Mouse (Mus musculus): ENCODE measurements around the gene Zfp385b. TPM values are rescaled to one million over a fixed set of nuclear protein-coding genes. Genes with fewer than 3 reads are reported as not detected.
"Not testable (repeated sequence)": the region's sequence is repeated elsewhere in the genome, so short reads cannot be mapped to it uniquely, and the experiment has no call there.

The Zfp385b gene
- polyA plus RNA-seq, 1 experiment from 2014 or later = 2.5 TPM

DNA sequence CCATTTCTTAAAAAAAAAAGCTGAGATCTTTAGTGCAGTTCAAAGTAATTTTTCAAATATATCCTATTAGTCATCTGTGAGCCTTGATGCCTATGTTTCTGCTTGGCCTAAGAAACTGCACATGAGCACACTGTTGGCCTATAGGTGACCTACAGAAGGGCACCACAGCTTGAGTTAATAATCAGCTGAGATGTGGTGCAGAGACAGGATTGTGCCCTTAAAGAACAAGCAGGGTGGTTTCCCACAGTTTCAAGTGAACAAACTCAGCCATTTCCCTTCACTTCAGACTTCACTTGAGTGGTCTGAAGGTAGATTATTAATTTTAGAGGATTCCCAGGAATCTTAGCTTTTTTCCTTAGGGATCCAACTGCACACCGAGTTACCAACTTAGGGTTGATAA is 362.3 kb downstream of the Zfp385b start:
- Histone ChIP-seq H3K27ac (ENCODE audit: low read depth, low read length) (no peak overlapping the region), H3K9me3 (ENCODE audit: control insufficient read depth, low read length) (no peaks in the 10 kb centered on the region), H3K36me3 (ENCODE audit: control insufficient read depth, insufficient read depth, low read length) (no peaks in the 10 kb centered on the region), H3K4me2 (replicated peaks; ENCODE audit: low read depth, low read length) (no peak overlapping the region), H3K4me1 (replicated peaks; ENCODE audit: control insufficient read depth, insufficient read depth, low read length) (no peaks in the 10 kb centered on the region), H3K4me3 (ENCODE audit: low read depth, low read length) (no peak overlapping the region), H3K27me3 (ENCODE audit: control insufficient read depth, insufficient read depth, low read length) (no peaks in the 10 kb centered on the region), H3K9ac (ENCODE audit: low read depth, low read length) (no peak overlapping the region)
- 74% methylated on average over 1 of the region's 1 CpGs for WGBS
- ATAC-seq (ENCODE audit: low FRiP score) (no peak), DNase-seq (ENCODE audit: low spot score) (no peak)

DNA sequence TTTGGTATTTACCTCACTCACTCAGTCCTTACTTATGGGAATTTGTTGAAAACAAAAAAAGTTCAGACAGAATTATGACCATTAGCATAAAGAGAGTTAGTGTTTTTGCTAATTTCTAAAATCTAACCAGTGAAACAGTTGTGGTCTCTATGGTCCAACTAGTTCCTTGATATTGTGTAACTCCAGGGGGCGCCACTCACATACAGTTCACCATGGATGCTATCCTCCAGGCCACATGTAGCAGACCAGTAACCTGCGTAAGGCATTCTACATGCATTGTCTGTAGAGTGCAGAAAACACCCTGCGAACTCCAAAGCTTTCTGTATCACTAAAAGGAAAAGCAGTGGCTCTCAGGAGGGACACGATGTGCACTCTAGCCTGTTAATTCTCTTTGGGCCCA is 362.8 kb downstream of the Zfp385b start:
- Histone ChIP-seq H3K9ac (ENCODE audit: low read depth, low read length) (no peak overlapping the region), H3K36me3 (ENCODE audit: control insufficient read depth, insufficient read depth, low read length) (no peaks in the 10 kb centered on the region), H3K4me2 (replicated peaks; ENCODE audit: low read depth, low read length) (no peak overlapping the region), H3K27me3 (ENCODE audit: control insufficient read depth, insufficient read depth, low read length) (no peaks in the 10 kb centered on the region), H3K4me1 (replicated peaks; ENCODE audit: control insufficient read depth, insufficient read depth, low read length) (no peaks in the 10 kb centered on the region), H3K4me3 (ENCODE audit: low read depth, low read length) (no peak overlapping the region), H3K27ac (ENCODE audit: low read depth, low read length) (no peak overlapping the region), H3K9me3 (ENCODE audit: control insufficient read depth, low read length) (no peaks in the 10 kb centered on the region)
- DNase-seq (ENCODE audit: low spot score) = peak; percentile 73
- ATAC-seq (ENCODE audit: low FRiP score) = peak; percentile 67; the same call in 1 of the 2 replicates
- 49% methylated on average over 4 of the region's 4 CpGs for WGBS

DNA sequence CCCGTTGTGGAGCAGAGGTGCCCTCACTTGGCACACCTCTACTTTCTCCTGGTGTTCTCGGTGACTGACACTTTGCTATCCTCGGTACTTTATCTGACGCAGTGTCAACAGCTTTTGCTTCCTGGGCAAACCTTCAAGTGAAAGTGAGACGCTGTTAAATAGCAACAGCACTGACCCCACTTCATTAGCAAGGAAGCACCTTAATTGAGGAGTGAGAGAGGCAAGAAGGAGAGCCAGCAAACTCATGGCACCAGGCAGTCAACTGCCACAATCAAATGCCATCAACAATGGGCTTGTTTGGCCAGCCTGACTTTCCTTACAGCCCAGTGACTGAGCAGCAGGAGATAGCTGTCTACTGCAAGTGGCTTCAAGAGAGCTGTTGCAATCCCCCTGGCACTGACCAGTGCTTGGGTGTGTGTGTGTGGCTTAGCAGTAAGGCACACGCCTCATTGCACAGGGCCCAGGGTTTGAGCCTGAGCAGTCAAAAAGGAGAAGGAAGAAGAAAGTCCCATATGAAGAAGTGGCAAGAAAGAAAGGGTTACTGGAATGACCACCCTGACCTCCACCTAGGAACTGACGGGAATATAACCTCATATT is 365.0 kb downstream of the Zfp385b start:
- Histone ChIP-seq H3K36me3 (ENCODE audit: control insufficient read depth, insufficient read depth, low read length) (no peaks in the 10 kb centered on the region), H3K9ac (ENCODE audit: low read depth, low read length) (no peak overlapping the region), H3K4me1 (replicated peaks; ENCODE audit: control insufficient read depth, insufficient read depth, low read length) (no peaks in the 10 kb centered on the region), H3K9me3 (ENCODE audit: control insufficient read depth, low read length) (no peaks in the 10 kb centered on the region), H3K4me3 (ENCODE audit: low read depth, low read length) (no peak overlapping the region), H3K27ac (ENCODE audit: low read depth, low read length) (no peak overlapping the region), H3K4me2 (replicated peaks; ENCODE audit: low read depth, low read length) (no peak overlapping the region), H3K27me3 (ENCODE audit: control insufficient read depth, insufficient read depth, low read length) (no peaks in the 10 kb centered on the region)
- DNase-seq (ENCODE audit: low spot score) (no peak), ATAC-seq (ENCODE audit: low FRiP score) (no peak)
- 82% methylated on average over 7 of the region's 7 CpGs for WGBS

DNA sequence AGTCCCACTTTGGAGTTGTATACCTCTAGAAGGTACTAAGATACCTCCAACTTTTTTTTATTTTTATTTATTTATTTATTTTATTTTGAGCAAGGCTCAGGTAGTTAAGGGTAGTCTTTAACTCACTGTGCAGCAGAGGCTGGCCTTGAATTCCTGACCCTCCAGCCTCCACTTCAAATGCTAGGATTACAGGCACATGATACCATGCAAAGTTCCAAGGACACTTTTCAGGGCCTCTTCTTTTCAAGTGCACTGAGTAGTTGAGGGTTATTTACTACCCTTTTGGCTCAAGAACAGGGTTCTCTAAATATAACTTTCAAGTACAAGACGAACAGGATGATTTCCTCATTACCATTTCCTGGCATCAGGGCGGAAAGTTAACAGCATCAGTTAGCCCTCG is 365.7 kb downstream of the Zfp385b start:
- no peaks in the 10 kb centered on the region for H3K27me3 ChIP-seq (ENCODE audit: control insufficient read depth, insufficient read depth, low read length)
- ATAC-seq (ENCODE audit: low FRiP score) (no peak), DNase-seq (ENCODE audit: low spot score) (no peak)
- H3K4me1 ChIP-seq (replicated peaks; ENCODE audit: control insufficient read depth, insufficient read depth, low read length) = no peaks in the 10 kb centered on the region
- WGBS = 82% methylated on average over 3 of the region's 3 CpGs
- H3K9ac ChIP-seq (ENCODE audit: low read depth, low read length) = no peak overlapping the region
- H3K4me3 ChIP-seq (ENCODE audit: low read depth, low read length) = no peak overlapping the region
- H3K9me3 ChIP-seq (ENCODE audit: control insufficient read depth, low read length) = no peaks in the 10 kb centered on the region
- no peak overlapping the region for H3K27ac ChIP-seq (ENCODE audit: low read depth, low read length)
- no peak overlapping the region for H3K4me2 ChIP-seq (replicated peaks; ENCODE audit: low read depth, low read length)
- no peaks in the 10 kb centered on the region for H3K36me3 ChIP-seq (ENCODE audit: control insufficient read depth, insufficient read depth, low read length)

DNA sequence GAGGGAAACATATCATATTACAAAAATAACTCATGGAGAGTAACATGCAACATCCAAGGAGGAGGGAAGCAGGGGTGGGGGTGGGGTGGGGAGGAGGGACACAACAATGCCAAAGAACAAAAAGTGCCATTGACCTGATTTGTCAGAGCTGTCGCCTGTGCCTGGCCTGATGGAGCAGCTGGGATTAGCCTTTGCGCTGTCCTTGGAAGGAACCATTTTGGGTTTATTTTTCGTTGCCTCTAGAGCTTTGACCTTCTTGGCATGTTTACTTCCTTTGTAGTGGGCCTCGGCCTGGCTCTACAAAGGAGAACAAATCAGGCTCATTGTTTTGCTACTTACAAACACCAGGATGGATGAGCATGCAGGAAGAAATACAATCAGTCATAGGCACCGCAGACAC is 369.4 kb downstream of the Zfp385b start:
- H3K9me3 ChIP-seq (ENCODE audit: control insufficient read depth, low read length); H3K4me3 ChIP-seq (ENCODE audit: low read depth, low read length); H3K4me1 ChIP-seq (replicated peaks; ENCODE audit: control insufficient read depth, insufficient read depth, low read length); H3K36me3 ChIP-seq (ENCODE audit: control insufficient read depth, insufficient read depth, low read length); H3K27ac ChIP-seq (ENCODE audit: low read depth, low read length); DNase-seq (ENCODE audit: low spot score); H3K27me3 ChIP-seq (ENCODE audit: control insufficient read depth, insufficient read depth, low read length); H3K4me2 ChIP-seq (replicated peaks; ENCODE audit: low read depth, low read length); H3K9ac ChIP-seq (ENCODE audit: low read depth, low read length): not testable (repeated sequence)
- WGBS = 33% methylated on average over 5 of the region's 5 CpGs
- ATAC-seq (ENCODE audit: low FRiP score) = peak; percentile 47

DNA sequence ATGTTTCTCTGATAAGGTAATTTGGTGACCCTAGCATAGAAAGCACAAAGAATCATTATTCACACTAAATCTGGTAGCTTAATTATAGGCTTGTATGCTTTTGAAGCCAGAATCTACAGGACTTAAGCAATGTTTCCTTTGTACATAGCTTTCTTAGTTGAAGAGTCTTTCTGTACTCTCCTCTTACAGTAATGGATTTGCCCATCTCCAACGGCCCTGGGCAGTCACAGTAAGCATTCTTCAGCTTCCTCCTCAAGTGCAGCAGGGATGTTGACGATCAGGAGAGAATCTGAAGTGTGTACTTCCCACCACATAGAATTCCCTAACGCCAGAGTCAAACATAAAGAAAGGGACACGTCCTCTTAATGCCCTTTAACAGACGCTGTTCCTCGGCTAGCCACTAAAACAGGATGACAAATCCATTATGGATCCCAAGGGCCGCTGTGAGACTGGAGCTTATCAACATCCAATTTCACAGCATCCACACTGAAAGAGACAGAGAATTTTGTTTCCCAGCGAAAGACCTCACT is 370.4 kb downstream of the Zfp385b start:
- Histone ChIP-seq H3K9ac (ENCODE audit: low read depth, low read length) (no peak overlapping the region), H3K36me3 (ENCODE audit: control insufficient read depth, insufficient read depth, low read length) (no peaks in the 10 kb centered on the region), H3K4me1 (replicated peaks; ENCODE audit: control insufficient read depth, insufficient read depth, low read length) (no peaks in the 10 kb centered on the region), H3K9me3 (ENCODE audit: control insufficient read depth, low read length) (no peaks in the 10 kb centered on the region), H3K4me2 (replicated peaks; ENCODE audit: low read depth, low read length) (no peak overlapping the region), H3K4me3 (ENCODE audit: low read depth, low read length) (no peak overlapping the region), H3K27me3 (ENCODE audit: control insufficient read depth, insufficient read depth, low read length) (no peaks in the 10 kb centered on the region), H3K27ac (ENCODE audit: low read depth, low read length) (peak overlapping the region; percentile 24; the same call in 1 of the 2 replicates)
- no peak for DNase-seq (ENCODE audit: low spot score)
- 45% methylated on average over 8 of the region's 8 CpGs for WGBS
- ATAC-seq (ENCODE audit: low FRiP score) = no peak

DNA sequence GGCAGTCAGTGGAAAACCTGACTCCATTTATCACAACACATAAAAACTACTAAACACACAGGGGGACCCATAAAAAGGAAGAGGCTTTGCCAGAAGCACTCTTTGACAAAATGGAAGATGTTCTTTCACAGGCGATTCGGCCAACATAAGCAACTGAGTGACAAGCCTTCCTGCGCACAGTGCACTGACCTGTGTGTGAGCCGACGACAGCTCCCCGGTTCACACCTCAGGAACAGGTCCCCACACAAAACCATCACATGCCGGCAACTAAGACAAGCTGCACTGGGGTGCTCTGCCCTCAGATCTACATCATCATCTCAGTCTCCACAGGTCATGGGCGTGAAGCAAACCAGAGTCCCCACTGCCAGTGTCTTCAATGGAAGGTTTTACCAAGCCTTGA is 375.2 kb downstream of the Zfp385b start:
- Histone ChIP-seq H3K4me3 (ENCODE audit: low read depth, low read length) (no peak overlapping the region), H3K9me3 (ENCODE audit: control insufficient read depth, low read length) (no peaks in the 10 kb centered on the region), H3K4me1 (replicated peaks; ENCODE audit: control insufficient read depth, insufficient read depth, low read length) (no peaks in the 10 kb centered on the region), H3K36me3 (ENCODE audit: control insufficient read depth, insufficient read depth, low read length) (no peaks in the 10 kb centered on the region), H3K4me2 (replicated peaks; ENCODE audit: low read depth, low read length) (no peak overlapping the region), H3K27me3 (ENCODE audit: control insufficient read depth, insufficient read depth, low read length) (no peaks in the 10 kb centered on the region), H3K27ac (ENCODE audit: low read depth, low read length) (no peak overlapping the region), H3K9ac (ENCODE audit: low read depth, low read length) (no peak overlapping the region)
- 88% methylated on average over 8 of the region's 8 CpGs for WGBS
- no peak for ATAC-seq (ENCODE audit: low FRiP score)
- no peak for DNase-seq (ENCODE audit: low spot score)

DNA sequence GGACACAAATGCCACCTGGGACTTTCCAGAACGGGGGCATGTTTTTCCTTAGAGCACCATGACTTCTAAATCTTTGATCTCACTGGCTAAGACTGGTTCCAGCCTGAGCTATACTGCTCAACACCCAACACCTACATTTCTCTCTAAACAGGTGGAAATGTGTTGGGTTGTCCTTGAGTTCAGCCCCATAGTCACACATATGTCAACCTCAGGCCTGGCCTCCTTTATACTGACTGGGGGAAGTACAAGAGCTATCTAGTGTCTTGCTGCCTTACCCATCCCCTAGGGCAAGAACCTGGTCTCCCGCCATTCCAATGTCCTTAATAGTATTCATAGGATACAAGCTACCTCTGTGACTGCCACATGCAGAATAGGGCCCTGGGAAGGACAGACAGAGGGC is 378.8 kb downstream of the Zfp385b start:
- H3K27ac ChIP-seq (ENCODE audit: low read depth, low read length) = no peak overlapping the region
- H3K4me2 ChIP-seq (replicated peaks; ENCODE audit: low read depth, low read length) = no peak overlapping the region
- no peaks in the 10 kb centered on the region for H3K36me3 ChIP-seq (ENCODE audit: control insufficient read depth, insufficient read depth, low read length)
- DNase-seq (ENCODE audit: low spot score) (no peak), ATAC-seq (ENCODE audit: low FRiP score) (no peak)
- H3K27me3 ChIP-seq (ENCODE audit: control insufficient read depth, insufficient read depth, low read length) = no peaks in the 10 kb centered on the region
- 87% methylated on average over 2 of the region's 2 CpGs for WGBS
- no peaks in the 10 kb centered on the region for H3K9me3 ChIP-seq (ENCODE audit: control insufficient read depth, low read length)
- H3K4me3 ChIP-seq (ENCODE audit: low read depth, low read length) = no peak overlapping the region
- H3K9ac ChIP-seq (ENCODE audit: low read depth, low read length) = no peak overlapping the region
- no peaks in the 10 kb centered on the region for H3K4me1 ChIP-seq (replicated peaks; ENCODE audit: control insufficient read depth, insufficient read depth, low read length)

DNA sequence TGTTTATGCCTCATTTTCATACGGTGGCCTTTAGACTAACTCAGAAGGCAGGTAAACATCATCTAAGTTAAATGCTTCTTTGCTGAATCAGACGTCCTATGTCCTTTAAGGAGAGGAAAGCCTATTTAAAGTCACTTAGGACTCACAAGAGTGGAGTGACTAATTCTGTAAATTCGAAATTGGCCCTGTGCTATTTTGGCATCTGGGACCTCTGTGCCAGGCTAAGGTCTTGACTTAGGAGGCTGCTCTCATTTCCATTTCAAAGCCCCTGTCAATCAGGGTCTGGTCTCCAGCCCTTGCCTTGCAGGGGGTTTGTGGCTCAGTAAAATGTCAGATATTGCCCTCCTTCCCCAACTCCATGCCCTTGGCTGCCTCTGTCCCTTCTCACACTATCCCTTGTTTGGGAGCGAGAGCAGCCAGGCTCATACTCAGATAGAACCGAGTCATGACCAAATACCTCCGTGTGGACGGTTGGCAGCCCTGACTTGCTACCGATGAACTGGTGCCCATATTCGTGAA is 383.1 kb downstream of the Zfp385b start:
- WGBS = 44% methylated on average over 9 of the region's 9 CpGs
- no peaks in the 10 kb centered on the region for H3K9me3 ChIP-seq (ENCODE audit: control insufficient read depth, low read length)
- no peaks in the 10 kb centered on the region for H3K27me3 ChIP-seq (ENCODE audit: control insufficient read depth, insufficient read depth, low read length)
- H3K27ac ChIP-seq (ENCODE audit: low read depth, low read length) = no peak overlapping the region
- H3K36me3 ChIP-seq (ENCODE audit: control insufficient read depth, insufficient read depth, low read length) = no peaks in the 10 kb centered on the region
- peak; percentile 36 for DNase-seq (ENCODE audit: low spot score)
- ATAC-seq (ENCODE audit: low FRiP score) = no peak
- H3K4me3 ChIP-seq (ENCODE audit: low read depth, low read length) = no peak overlapping the region
- no peaks in the 10 kb centered on the region for H3K4me1 ChIP-seq (replicated peaks; ENCODE audit: control insufficient read depth, insufficient read depth, low read length)
- no peak overlapping the region for H3K9ac ChIP-seq (ENCODE audit: low read depth, low read length)
- no peak overlapping the region for H3K4me2 ChIP-seq (replicated peaks; ENCODE audit: low read depth, low read length)
